Mouse (Mus musculus): ENCODE data around the gene Zc3h12b.
A peak's percentile ranks its signal among the peaks of the same experiment; 100 is the strongest.
"Not testable (repeated sequence)": the region's sequence is repeated elsewhere in the genome, so short reads cannot be mapped to it uniquely, and the experiment has no call there.

Zc3h12b gene

DNA sequence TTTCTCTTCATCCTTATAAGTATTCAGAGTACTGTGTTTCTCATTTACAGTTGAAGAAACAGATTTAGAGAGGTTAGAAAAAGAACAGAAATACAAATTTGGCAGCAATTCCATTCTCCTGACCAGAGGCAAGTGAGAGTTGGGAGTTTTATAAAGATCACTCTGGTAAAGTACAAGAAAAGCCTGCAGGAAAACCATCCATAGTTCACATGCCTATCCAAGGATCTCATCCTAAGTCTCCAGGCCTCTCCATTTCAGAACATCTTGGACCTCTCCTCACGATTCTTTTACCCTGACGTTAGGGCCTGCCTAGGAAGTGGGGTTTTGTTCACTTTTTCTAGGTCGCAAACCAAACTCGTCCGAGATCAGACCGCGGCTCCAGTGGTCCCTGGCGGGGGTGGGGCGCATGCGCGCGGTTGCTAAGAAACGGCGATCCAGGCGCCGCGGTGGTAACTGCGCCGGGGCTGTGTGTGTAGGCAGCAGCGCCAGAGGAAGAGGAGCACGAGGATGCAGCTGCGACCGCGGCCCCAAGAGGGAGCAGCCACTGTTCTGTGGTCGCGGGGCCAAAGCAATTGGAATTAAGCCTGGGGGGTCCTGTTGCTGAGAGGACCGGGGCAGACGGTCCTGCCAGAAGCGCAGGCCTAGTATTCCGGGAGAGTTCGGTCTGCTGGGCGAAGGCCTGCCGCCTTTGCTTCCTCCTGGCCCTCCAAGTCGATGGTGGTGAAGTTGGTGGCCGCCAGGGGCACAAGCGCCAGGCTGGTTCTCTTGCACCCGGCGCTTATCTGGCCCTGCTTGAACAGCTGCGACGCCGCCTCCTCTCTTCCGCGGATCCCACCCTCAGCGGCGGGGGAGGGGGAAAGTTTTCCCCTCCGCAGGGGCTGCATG is at the start of gene Zc3h12b:
TSS of gene Zc3h12b (plus strand) at position 452 of the 885 bp plus-strand sequence.
- peak; percentile 82 for DNase-seq

DNA sequence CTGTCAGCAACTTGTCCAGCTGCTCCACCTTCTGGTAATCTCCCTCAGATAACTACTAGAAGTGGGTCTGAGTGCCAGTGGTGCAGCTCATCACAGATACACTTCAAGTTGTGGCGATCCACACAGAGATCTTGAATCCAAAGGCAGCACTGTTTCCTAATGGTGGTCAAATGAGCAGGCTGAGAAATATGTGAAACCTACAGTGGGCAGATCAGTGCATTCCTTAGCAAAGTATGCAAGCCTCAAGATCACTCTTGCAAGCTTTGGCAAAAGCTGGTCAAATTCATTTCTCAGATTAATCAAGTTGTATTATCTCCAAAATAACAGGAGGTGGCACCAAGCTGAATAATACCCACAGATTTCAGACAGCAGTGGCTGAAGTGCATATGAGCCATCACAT is 29.3 kb upstream of the Zc3h12b start:
- DNase-seq: no peak

DNA sequence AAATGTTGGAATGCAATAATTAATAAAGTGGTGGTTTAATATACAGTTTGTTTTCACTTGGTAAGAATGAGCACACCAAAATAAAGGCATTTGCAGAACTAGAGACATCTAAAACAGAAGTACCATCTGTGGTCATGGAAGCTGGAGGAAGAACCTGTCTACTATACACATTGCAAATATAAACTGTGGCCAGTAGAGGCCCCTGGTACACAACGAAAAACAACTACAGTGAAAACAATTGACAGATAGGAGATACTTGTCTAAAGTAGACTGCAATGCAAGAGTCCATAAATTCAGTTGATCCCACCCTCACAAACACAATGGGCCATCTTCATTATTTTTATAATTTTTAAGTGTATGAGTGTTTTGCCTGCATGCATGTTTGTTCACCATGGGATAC is 24.4 kb upstream of the Zc3h12b start:
- DNase-seq: peak; percentile 5

DNA sequence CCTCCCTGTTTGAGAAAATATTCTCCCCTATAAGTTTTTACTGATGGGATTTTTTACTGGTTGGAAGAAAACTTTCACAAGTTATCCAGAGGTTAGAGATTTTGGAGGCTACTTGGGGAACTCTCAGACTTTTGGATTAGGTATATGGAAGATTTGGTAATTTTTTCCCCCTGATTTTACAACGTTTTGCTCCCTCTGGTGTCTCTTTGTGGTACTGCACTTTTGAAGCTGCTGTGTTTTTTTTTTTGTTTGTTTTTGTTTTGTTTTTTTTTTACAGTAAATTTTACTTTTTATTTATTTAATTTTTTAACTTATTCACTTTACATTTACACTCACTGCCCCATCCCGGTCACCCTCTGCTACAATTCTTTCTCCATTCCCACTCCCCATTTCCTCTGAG is 26.8 kb downstream of the Zc3h12b start:
- peak; percentile 22 for DNase-seq

DNA sequence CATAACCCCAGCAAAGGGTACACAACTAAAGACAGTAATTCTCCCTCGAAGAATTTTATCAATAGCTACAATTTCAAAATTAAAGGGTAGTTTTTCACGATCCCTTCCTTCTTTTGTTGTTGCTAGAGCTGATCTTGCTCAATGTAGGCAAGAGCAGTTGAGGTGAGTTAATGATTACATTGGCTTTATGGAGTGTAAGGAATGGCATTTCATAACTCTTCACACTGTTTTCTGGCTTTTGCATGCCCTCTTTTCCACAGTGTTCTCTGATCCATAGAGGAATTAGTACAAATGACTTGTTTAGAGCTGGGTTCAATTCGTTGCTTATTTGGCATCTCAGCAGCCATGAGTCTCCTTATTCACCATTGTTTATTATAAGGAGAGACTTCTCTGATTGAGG is 84.4 kb downstream of the Zc3h12b start:
- DNase-seq: no peak

DNA sequence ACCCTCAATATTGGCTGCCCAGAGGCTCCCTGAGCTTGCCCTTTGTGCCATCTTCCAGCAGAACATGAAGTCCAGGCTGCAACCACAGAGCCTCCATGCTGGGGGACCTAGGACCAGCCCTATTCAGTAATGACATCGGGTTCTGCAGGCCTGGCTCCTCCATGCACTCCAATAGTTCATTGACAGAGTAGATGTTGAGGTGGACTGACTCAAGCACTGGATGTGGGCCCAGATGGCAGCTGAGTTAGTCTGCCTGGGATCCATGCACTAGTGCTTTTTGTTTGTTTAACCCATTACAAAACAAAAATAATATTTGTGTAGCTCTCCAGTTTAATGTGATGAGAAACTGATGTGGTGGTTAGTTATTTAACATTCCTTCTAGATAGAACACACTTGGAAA is 90.3 kb downstream of the Zc3h12b start:
- peak; percentile 8 for DNase-seq

DNA sequence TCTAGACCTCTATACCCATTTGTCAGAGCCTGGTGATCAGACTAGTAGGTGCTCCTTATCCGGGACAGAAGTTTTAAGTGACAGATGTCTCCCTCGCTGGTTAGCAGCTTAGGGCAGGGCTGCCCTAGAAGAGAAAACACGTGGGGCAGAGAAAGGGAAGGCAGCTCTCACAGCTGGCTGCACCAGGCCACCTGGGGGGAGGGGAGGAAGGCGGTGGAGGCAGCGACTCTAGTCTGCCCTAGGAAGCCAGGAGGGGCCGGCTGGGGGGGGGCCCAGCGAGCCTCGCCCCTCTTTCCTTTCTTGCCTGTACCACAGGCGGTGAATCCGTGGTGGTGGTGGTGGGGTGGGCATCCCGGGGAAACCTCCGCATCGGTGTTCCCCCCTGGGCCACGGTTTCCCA is 141.3 kb downstream of the Zc3h12b start:
- DNase-seq: no peak

DNA sequence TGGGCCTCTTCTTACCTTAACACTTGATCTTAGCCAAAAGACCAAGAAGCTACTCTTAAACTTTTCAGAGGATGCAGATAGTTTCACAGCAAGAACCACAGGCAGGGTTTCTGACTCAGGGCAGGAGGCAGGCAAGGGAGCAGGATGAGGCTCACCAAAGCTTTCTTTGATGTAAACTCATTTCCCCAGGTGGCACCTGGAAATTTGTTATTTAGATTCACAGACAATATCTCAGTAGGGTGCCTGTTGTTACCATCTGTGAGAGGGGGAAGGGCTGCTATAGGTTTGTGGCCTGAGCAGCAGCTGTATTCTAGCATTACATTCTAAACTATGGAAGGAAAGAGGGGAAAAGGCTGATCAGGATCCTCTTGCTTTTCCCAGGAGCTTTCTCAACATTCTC is 169.6 kb downstream of the Zc3h12b start:
- DNase-seq: no peak

DNA sequence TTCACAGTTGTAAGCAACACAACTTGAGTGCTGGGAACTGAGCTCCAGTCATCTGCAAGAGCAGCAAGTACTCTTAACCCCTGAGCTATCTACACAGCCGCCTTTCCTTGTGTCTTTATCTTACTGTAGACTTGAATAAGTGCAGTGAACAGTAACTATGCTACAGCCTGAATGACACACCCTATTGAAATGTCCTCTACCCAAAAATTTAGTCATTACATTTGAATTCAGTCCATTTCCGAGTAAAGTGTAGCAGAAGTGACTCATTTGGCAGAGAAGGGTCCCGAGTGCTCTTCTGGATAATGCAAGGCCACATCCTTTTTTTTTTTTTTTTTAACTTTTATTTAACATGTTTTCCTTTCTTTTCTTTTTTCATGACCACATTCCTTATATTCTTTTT is 191.2 kb downstream of the Zc3h12b start:
- no peak for DNase-seq

DNA sequence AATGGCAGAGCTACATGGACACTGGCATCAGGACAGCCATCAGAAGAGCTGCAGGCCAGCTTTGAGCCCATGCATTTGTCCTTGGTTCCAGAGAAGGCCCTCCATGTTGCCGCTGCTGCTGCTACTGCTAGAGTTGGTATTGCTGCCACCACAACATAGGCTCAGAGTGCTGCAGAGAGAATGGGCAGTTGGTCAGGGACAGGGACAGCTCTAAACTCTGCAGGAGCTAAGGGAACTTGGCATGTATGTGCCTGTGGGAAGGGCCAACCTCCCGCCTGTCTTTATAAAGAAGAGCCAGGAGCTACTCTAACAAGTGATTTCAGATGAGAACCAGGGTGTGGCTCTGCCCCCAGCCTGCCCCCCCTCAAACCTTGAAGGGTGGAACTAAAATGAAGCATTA is 224.0 kb downstream of the Zc3h12b start:
- no peak for DNase-seq

DNA sequence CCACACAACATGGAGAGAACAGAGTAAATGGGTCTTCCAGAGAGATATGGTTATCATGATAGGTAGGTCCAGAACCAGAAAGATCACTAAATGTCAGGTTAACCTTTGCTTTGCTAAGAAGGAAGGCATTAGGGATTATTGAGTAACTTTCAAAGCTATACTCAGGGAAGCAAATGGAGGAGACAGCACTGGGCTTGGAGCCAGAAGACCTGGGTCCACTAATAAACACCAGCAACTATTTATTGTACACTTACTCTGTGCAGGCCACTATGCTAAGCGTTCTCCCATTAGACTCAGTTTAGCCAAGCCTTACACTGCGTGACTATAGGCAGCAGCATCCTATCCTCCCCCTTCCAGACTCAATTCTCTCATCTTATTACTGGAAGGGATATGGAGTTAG is 234.0 kb downstream of the Zc3h12b start:
- peak; percentile 14 for DNase-seq

DNA sequence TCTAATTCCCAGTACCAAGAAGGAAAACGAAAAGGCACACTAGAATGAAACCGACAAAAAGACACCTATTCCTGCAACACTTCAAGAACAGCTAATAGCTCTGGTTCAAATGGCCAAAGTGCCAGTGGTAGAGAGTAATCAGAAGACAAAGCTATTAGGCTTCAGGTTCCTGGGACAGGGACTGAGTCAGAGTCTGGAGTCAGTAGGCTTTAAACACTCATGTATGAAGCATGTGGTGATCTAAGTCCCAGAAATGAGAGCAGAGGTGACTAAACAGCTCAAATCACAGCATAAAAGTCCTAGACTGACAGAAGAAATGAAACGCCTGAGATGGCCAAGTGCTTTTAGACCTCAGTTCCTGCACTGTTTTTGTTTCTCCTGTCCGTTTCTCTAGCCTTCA is 236.7 kb downstream of the Zc3h12b start:
- DNase-seq: no peak

DNA sequence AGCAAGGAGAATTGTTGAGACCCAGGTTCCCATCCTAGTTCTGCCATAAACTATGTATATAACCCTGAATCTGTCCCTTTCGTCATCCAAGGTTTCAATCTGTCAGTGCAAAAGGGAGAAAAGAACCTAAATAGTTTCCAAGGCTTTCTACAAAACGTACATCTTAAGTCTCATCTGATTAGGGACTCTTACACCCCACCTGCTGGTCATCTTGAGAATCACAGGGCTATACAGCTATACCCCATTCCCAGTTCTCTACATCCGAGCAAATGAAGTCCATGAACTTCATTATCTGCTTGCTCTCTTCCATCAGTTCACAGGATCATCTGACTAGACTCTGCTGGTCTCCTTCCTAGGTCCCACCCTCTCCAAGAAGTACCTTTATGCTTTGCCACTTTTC is 239.3 kb downstream of the Zc3h12b start:
- peak; percentile 63 for DNase-seq

DNA sequence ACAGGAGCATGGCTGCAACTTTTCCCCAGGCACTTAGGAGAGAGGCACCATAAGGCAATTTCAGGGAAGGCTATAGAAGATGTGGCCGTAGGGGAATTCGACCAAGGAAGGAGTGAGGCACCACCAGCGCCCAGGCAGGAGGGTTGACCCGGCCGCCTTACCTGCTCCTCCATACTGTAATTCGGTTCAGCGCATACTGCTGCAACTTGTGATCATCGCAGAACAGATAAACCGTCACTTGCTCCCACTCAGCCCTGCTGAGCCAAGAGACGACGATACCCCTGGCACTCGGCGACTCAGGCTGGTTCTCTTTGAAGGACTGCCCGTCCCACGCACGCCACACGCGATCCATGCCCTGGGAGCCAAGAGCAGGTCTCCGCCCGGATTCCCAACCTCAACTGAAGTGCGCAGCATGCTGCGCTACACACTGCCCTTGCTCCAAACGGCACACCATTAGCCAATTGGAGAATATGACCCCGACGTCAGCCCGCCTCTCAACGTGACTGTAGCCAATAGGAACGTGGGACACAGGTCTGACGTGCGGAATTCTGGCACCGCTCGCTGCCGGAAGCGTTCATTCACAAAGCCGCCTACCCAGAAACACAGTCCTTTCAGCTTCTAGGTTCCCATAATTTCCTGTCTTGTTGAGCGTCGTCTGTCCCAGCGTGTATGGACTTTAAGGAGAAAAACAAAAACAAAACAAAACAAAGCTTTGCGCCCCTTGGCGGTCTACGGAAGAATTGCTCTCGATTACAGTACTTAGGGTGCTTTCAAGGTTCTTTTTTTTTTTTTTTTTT is 245.2 kb downstream of the Zc3h12b start, which contains the start of gene Las1l:
TSS of gene Las1l (minus strand) at position 466 of the 797 bp plus-strand sequence.
- peak; percentile 93 for DNase-seq

DNA sequence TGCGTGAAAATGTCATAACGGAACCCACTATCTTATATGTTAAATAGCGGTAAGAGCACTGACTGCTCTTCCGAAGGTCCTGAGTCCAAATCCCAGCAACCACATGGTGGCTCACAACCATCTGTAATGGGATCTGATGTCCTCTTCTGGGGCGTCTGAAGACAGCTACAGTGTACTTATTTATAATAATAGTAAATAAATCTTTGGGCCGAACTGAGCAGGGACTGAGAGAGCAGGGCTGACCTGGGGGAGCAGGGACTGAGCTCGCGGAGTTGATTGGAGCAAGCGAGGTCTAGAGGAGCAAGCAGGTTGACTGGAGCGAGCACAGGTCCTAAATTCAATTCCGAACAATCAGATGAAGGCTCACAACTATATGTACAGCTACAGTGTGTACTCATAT is 246.0 kb downstream of the Zc3h12b start:
- DNase-seq: not testable (repeated sequence)

DNA sequence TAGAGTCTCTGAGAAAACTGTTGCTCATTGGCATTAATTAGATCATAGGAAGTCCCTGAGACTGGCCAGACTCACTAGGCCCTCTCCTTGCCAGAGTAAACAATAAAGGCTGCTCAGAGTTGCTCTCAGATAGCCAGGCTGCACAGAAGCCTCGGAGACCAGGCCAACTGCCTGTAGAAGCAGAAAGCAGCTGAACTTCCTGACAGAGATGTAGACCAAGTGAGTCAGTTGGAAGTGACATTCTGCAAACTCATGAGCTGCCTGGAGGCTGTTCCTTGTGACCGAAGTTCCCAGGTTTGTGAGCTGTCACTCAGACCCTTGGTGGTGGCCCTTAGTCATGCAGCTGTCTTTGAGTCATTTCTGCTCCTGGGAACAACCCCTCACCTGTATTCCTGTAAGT is 251.9 kb downstream of the Zc3h12b start:
- DNase-seq: no peak

DNA sequence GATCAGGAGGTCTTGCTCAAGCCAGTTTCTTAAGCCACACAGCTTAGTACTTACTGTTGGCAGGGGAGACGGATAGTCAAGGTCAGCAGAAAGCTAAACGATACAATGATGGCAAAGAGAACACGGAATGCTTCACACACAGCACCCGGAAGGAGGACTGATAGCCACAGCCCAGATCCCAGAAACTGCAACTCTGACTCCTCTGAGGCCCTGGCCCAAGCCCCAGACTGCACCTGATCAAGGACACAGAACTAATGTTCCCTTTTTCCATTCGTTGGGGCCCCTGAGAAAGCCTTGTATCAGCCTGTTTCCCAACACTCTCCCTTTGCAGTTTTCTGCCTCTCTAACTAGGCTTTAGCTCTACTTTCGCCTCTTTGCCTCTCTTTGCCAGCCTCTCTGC is 253.6 kb downstream of the Zc3h12b start:
- no peak for DNase-seq

DNA sequence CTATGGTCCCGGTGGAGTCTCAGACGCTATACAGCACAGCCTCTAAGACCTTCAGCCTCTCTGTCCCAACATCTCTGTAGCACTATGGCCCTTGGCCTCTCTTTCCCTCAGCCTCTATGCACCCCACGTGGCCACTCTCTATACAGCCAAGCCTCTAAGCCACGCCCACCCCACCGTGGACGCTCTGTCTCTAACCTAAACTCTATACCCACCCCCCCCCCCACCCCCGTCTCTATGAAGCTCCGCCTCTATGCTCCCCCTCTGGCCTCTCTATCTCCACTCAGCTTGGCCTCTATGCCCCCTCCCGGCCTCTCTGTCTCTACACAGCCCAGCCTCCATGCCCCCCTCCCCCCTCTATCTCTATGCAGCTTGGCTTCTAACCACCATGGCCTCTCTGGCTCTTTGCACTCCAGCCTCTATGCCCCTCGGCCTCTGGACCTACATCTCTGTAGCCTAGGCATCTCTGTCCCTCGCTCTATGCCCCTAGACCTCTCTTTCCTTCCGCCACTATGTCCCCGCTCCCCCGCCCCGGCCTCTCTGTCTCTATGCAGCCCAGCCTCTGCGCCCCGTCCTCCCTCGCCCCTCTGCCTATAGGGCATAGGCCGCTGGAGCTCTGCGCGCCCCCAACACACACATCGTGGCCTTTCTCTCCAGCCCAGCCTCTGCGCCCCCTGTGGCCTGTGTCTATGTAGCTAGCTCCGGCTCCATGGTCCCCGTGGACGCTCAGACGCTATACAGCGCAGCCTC is 256.5 kb downstream of the Zc3h12b start:
- DNase-seq: peak; percentile 65

DNA sequence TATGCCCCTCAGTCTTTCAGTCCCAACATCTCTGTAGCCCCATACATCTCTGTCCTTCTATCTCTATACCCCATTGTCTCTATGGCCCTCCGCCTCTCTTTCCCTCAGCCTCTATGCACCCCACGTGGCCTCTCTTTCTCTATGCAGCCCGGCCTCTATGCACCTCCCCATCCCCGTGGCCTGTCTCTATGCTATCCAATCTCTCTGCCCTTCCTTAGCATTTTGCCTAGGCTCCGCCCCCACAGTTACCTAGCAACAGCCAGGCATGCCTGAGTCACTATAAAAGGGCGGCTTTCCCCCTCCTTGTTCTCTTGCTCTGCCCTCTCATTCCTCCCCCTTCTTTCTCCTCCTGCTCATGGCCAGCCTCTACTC is 257.1 kb downstream of the Zc3h12b start:
- DNase-seq: peak; percentile 82

DNA sequence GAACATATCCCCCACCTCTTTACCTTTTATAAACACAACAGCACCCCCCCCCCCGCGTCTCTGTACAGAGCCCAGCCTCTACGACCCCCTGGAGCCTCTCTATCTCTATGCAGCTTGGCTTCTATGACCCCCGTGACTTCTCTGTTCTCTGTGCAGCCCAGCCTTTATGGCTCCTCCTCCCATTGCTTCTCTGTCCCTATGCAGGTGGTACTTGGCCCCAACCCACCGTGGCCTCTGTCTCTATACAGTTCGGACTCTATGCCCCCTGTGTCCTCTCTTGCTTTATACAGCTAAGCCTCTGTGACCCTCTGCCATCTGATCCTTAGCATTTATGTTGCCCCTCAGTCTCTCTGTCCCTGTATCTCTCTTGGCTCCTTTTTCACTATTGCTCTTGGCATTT is 257.6 kb downstream of the Zc3h12b start:
- DNase-seq: no peak

DNA sequence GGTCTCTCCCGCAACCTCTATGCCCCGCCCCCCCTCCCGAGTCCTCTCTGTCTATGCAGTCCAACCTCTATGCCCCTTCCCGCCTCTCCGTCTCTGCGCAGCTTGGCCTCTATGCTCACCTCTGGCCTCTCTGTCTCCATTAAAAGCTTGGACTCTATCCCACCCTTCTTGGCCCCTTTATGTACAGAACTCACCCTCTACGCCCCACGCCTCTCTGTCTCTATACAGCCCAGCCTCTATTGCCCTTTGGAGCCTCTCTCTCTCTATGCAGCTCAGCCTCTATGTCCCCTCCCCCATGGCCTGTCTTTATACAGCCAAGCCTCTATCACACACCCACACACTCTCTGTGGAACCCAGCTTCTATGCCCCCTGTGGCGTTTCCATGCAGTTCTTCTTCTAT is 258.5 kb downstream of the Zc3h12b start:
- no peak for DNase-seq

All from kidney, postnatal 10 days (tissue).